Mouse (Mus musculus) monocyte, adult 2 months (primary cell): ENCODE measurements around the gene Dync1i1.

ENCODE experiments used
- DNase-seq, 2 experiments: peaks; one replicate each; pipeline ENCODE4 v3.0.0; 2022; ENCODE audit warnings: low spot score in 2 of 2, low read depth in 1 of 2

Gene Dync1i1

DNA sequence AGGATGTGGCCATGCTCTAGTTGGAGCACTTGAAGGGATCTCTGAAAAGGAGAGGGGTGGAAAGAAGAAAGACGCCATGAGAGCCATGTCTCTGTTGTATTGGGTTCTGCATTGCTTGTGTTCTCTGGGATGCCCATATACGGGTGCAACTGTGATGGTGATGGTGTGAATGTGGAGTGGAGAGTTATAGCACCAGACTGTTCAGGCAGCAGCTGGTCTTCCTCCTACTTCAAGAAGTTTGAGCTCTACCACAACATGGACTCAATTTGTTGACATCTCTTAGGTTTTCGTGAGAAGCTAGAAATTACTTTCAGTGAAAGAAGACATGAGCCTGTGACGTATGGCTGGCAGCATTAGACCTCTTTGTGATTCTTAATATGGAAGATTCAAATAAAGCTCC lies 44.8 kb downstream of the Dync1i1 start:
- DNase-seq, result no peak

DNA sequence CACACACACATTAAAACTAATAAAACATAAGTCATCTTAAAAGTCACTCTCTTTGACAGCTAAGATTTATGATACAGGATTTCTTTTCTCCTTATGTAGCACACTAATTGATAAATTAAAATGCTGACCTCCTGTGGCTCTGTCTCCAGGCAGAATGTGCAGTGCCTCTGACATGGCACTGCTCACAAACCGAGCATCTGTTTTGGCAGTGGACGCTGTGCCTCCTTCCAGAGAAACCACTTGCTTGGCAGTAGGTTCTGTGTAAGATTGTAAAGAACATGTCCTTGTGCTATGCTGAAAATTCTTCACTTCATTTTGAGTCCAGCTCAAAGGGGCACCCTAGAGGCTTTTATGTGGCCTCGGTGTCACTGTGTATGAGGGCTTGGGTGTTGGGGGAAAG lies 50.0 kb downstream of the Dync1i1 start:
- DNase-seq, result no peak

DNA sequence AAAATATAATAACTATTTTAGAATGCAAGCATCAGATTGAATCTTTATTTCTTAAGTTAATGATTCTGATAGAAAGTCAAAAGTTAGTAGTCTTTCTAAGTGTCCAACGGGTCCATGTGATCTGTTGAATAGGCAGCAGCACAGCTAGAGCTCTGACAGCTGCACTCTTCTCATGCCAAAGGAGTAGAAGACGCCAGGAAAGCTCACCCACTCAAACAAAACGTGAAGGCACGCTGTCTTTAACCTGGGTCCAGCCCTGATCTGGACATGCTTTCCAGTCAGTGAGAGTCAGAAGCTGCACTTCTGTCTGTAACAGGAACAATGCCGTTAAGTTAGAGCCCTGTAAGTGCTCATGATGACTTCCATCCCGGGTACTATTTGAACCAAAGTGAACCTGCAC lies 56.3 kb downstream of the Dync1i1 start:
- DNase-seq, result no peak

DNA sequence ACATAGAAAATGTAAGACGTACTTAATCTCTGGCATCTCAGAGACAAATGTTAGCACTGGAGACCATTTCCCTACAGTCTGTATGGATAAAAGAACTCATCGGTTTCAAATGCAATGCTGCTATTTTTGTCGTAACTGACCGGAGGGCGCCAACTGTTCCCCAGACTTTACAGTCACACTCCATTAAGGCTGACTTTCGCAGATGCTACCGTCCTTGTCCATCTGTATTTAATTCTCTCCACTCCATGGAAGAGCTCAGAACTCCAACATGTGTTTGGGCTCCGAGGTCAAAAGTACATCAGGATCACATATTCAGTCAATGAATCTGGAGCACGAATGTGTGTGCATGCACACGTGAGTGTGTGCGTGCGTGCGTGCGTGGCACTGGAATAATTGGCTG lies 58.4 kb downstream of the Dync1i1 start:
- DNase-seq, result no peak

DNA sequence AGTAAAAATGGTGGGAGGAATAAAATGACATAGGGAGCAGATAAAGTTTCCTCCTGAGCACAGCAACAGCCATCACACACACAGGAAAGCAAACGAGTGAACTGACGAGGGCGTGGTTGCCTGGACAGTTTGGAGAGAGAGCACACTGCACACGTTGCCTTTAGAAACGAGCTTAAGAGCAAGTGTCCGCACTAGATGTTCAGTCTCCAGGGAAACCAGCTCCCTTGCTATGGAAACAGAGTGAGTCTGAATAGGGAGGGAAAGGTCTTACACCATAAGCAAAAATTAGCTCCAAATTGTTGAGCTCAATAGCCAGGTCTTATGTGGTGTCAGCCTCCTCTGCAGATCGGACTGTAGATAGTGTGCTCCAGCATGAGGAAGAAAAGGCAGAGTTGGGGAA lies 65.2 kb downstream of the Dync1i1 start:
- no peak for DNase-seq

DNA sequence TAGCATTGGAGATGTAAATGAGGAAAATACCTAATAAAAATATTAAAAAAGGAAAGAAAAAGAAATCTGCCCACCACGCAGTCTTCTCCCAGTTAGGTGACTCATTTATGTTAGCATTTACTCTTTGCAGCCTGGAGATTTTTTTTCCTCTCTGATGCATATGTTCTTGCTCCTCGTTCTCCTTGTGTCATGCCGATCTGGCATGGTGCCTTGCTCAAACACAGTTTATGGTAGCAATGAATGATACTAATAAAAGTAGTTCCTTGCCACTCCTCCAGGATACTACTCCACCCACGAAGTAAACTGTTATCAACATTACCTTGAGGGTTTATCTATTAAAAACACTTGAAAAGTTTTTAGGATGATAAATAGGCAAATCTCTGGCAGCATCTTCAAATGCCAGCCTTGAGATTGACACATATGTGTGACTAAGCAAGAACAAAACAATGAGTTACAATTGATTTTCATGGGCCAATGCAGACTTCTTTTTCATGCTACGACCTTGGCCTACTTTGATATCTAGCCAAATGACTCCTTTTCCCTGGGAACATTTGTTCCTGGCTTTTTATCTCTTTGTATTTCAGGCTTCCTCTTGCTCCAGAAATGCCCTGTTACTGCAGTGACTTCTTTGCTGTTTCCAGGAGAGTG lies 68.8 kb downstream of the Dync1i1 start:
- DNase-seq, result no peak

DNA sequence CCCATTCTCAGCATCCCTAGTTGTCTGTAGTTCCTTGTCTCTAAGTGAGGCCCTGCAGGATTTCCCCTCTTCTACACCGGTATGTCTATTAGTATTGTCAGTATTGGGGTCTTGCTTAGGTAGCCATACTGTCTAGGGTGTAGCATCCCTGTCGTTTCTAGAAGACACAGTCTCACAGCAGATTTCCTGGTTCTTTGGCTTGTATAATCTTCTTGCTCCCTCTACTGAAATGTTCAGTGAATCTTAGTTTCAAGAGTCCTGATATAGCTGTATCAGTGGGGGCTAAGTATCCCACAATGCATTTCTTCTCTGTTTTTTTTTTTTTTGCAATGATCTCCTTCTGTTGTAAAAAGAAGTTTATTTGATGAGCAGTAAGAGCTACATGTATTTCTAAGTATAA lies 69.9 kb downstream of the Dync1i1 start:
- DNase-seq, result no peak

DNA sequence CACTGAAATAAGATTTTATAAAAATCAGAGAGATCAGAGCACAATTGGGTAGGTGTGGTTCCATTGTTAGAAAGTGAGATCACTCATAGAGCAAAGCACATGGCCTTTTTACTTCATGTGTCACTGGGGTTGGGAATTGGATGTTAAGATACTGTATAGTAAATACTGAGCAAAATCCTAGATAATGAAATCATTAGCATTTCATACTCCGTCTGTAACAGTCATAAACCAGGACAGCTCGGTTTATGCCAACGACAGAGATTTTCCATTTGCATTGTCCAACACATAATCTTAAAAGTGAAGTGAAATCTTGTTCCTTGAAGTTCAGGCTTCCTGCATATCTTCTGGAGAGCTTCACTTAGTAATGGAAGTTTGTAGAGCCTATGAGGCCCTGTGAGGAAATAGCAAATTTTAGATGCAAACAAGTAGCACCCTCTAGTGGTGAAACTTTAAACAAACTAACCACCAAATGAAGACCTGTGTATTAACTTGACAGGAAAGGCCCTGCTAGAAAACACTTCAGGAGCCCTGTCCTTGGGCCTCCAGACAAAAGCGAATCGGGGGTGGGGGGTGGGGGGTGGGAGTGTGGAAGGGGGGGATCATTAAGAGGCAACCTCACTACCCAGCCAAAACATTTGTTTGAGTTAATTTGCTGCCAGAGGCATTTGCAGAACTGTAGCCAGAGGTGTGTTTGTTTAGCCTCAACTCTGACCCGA lies 76.8 kb downstream of the Dync1i1 start:
- DNase-seq, result no peak

DNA sequence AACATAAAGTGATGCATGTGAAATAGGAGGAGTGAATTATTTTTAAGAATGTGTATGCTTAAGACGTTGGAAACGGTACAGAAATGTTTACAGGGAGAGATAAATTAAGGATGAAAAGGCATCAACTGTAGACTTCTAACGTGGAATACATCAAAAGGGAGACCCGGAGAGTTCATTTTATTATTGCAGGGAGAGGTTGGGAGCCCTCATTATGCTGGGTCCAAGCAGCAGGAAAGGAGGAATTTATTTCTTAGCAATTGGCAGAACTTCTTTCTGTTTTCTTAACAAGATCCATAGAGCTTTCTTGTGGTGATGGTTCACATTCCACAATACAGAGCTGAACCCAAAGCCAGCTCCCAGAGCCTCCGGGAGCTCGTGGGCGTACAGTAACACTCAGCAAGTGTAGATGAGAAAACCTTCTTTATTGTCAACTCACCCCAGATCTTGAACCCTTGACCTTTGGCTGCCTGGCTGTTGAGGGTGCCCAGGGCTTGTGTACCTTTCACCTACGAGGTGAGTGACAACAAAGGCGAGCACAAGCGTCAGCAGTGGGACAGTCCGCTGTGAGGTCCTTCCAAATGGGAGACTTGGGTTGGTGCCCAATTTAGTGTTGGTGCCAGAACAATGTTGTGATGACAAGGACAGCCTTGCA lies 77.5 kb downstream of the Dync1i1 start:
- DNase-seq, result no peak

DNA sequence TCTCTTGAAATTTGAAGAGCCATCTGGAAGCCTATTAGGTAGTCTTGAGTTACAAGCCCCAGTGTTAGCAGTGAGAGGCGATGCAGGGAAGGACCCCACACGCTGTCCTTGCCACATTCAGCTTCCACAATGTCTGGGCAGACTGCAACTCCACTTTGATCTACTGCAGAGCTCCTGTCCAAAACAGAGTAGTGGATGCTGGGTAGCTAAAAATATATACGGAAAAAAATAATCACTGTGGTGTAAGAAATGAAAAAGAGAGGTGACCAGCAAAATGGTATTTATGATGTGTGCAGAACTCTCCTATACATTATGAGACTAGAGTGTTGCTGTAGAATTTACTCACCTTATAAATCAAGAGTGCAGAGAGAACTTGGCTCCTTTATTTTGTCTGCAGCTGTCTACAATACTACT lies 82.6 kb downstream of the Dync1i1 start:
- no peak for DNase-seq

DNA sequence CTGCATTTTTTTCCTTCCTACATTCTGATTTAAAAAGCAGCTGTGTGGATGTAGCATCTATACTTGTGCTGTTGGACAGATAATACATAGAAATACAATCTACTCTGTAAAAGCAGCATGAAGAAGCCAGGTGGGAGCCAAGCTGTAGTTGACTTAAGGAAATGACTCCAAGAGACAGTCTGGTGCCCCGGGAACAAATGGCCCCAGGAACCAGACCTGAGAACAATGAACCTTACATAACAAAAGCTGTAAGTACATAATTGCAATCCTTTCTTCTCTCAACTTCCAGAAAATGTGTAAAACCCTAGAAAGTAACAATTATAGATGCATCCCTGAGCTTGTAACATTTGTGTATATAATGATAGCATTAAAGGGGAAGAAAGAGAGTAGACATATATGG lies 86.6 kb downstream of the Dync1i1 start:
- no peak for DNase-seq

DNA sequence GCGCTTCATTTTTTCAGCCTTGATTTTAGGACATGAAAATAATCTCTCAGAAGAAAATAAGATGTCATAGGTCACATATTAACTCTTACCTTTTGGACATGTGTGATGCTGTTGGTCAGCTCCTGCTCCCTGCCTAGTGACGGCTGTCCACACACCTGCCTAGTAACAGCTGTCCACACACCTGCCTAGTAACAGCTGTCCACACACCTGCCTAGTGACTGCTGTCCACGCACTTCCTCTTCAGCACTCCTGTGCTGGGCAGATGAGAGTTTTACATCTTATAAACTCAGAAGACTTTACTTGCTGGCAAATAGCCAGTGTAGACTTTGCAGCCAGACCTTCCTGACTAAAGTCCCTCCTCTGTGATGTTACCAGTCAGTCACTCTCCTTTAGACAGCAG lies 94.2 kb downstream of the Dync1i1 start:
- no peak for DNase-seq

DNA sequence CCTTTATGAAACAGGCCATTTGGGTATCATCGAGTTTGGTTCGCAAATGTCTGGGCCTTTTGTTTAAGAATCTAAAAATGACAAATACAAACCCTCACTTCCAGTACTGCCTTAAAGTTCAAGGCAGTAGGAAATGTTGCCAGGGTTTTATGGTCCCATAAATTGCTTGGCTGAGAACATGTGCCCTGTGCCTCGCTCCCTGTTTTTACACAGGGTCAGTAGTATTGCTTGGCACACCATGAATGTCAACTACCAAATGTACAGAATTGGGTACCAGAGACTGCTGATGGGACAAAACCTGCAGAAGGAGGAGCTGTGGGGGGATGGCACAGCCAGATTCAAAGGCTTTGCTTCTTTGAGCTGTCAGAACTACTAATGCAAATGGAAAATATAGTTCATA lies 100.0 kb downstream of the Dync1i1 start:
- no peak for DNase-seq

DNA sequence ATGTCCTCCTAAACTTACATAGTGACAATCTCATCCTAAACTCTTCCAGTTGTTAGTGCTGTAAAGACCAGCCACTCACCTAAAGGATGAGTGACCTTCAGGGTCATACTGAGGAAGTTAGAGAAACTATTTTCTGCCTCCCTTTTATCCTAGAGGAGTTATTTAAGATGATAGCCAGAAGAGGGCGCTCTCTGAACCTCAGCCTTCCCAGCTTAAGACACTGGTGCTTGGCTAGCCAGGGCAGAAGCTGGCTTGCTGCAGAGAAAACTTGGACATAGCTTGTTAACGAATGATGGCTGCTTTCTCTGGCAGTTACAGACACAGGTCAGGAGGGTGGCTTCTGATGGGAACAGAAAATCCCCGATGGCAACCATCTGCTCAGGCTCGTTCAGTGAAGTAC lies 101.6 kb downstream of the Dync1i1 start:
- no peak for DNase-seq

DNA sequence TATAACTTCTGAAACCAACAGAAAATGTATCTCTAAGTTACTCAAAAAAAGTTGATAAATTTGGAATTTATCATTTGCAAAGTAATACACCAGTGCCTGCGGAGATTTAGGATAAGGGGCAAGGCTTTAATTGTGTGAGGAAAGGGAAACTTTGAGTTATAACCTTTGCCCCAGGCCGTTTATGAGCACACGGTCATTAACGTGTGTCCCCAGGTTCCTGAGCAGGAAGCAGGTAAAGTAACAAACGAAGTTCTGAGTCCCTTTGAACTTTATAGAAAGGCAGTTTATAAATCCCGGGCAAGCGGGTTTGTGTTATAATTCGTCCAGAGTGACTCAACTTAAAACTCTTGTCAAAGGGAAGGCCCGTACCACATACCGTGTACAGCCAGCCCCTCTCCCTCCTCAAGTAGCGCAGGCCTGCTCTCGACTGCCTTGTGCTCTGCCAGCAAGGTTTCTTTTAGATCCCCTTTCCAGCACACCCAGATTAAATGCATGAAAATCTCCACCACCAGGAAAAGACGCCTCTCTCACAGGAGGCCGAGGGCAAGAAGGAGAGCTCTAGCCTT lies 103.1 kb downstream of the Dync1i1 start:
- DNase-seq, result no peak

DNA sequence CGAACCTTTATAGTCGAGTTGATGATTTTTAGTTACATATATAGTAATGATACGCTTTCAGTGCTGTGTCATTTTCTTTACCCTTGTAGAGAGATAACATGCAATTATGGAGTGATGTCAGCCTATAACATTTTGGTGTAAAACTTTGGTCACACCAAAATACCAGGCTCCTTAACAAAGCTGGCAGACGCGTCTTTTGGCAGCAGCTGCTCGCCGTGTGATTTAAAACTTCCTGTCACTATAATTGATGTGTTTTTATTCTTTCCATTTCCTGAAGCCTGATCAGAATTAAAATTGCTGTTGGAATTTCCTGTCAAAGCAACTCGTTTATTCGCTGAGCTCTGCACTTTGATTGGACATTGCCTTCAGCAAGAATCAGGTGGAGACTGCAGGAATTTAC lies 103.7 kb downstream of the Dync1i1 start:
- DNase-seq, result no peak

DNA sequence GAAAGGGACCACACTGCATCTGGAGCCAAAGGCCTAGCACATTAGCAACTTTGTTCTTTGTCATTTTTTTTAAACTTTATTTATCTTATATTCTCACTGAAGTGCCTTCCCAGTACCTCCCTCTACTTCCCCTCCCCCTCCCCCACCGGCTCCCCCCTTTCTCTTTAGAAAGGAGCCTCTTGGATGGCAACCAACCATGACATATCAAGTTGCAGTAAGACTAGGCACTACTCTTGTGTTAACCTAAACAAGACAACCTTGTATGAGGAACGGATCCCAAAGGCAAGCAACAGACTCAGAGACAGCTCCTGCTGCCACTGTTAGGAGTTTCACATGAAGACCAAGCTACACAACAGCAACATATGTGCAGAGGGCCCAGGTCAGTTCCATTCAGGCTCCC lies 105.3 kb downstream of the Dync1i1 start:
- DNase-seq, result no peak

DNA sequence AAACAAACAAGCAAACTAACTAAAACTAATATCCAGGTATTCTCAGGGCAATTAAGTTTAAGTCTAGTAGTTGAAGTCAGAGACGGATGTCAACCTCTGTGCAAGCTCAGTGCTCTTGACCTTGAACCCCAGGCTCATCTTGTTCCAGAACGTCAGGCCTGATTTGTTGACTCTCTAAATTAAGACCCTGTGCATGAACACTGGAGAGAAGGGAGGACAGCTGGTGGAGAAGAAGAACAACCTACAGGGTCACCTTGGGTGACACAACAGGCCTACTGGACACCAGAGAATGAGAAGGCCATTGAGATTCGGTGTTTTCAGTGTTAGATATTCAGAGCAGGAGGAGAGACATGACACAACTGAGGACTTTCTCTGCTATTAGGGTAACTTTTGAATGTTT lies 105.8 kb downstream of the Dync1i1 start:
- DNase-seq, result no peak

DNA sequence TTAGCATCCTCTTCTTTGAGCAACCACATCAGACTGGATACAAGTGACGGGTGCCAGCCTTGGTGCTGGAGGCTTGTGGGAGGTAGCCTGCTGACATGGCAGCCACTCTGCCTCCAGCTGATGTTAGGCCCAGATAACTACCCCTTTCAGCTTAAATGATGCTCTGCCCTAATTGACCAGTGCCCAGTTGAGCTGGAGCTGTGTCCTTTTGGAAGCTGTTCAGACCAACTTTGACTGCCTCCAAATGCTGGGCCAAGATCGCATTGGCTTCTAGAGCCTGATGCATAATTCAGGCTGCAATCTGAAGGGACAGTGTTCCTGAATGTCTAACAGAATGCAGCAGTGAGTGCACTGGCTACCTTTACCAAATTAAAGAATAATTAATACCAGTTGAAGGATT lies 107.4 kb downstream of the Dync1i1 start:
- no peak for DNase-seq

DNA sequence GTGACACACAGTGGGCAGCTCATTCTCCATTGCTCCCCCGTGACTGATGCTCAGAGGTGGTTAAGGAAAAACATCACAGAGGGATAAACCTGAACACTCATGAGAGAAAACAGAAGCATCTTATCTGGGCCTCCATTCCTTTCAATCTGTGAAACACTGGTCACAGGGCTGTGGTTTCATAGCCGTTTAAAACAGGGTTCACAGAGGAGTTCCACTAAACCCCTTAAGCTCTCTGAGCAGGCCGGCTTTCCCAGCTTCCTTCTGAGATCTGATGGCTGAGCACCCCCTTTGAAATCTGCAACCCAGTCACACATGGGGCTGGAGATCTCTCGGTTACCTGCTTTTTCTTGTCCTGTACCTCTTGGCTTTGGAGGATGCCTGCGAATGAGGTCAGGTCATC lies 117.0 kb downstream of the Dync1i1 start:
- no peak for DNase-seq

DNA sequence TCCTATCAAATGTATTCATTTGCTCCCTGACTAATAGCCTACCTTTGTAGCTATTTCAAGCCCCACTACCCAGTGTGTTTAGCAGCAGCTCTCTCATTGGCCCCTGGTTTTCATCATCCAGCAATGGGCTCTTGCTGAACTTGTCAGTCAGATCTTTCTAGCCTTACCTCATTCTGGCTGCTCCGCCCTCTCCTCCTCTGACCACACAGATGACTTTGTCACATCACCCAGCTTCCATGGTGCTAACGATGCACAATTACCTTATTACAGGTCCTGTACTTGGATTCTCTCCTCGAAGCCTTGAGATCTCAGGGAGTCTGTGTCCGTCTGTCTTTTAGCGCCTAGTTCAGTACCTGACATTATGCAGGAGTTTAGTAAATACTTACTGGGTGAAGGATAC lies 120.7 kb downstream of the Dync1i1 start:
- no peak for DNase-seq
